Mouse (Mus musculus): Measurements from ENCODE around the gene Gpi1.

- TF ChIP-seq CTCF (conservative IDR thresholded peaks at IDR 0.05 in 1 of 2, IDR thresholded peaks at IDR 0.05 in 1 of 2; ENCODE audit: low read depth in 2 of 2, low read length in 2 of 2) (no peak), POLR2AphosphoS2 (IDR thresholded peaks at IDR 0.05; ENCODE audit: low read depth, low read length) (no peak), E2F4 (IDR thresholded peaks at IDR 0.05; ENCODE audit: insufficient replicate concordance, low read depth, low read length) (no peak), EP300 (IDR thresholded peaks at IDR 0.05; ENCODE audit: low read length) (no peak), ZKSCAN1 (IDR thresholded peaks at IDR 0.05; ENCODE audit: borderline replicate concordance, low read depth, low read length) (no peak), MAFK (IDR thresholded peaks at IDR 0.05; ENCODE audit: insufficient replicate concordance, low read length) (no peak), SMC3 (IDR thresholded peaks at IDR 0.05; ENCODE audit: low read depth, low read length) (no peak), CHD2 (IDR thresholded peaks at IDR 0.05; ENCODE audit: low read length) (no peak), POLR2A (IDR thresholded peaks at IDR 0.05; ENCODE audit: low read depth, low read length) (no peak), ELF1 (IDR thresholded peaks at IDR 0.05; ENCODE audit: low read depth, low read length) (no peak), PAX5 (IDR thresholded peaks at IDR 0.05; ENCODE audit: low read length) (no peak)
Measured at GRCm38 (mm10) chr7:34246870-34247499, 16.8 kb upstream of the Gpi1 start.
